In the genomic region with DNA sequence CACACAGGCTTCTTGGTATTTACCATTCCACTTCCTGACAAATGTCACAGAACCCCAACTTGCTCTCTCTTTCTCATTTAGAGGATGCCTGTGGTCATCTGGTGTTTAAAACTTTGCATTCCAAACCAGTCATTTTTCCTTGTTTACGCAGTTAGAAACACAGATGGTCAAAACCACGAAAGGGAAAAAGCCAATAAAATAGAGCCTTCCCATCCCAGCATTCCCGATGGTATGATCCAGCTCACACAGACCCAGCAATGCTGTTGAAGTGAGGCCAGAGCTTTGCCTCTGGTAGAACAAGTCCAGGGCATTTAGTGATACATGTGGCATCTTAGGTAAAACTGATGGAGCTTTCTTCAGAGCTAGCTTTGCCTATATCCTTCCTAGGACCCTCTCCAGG, we compare ENCODE assay signal across 16 mouse cellular contexts. TPM values are rescaled to one million over a fixed set of nuclear protein-coding genes. Genes with fewer than 3 reads are reported as not detected.
DNase-seq lines count a peak whose midpoint lies in the region; ATAC-seq and TF ChIP-seq lines count a peak whose summit lies in the region.
"Had no signal": no experiment of that assay in that cellular context is flagged by ENCODE, and none has a peak within 500 bp of the region (broad histone marks: within the 10 kb centered on the region; RNA-seq: fewer than 3 reads in every experiment).

No protein-coding gene starts in this region.

- TF ChIP-seq POLR2A in embryonic fibroblast, embryonic 13.5 days (IDR thresholded peaks at IDR 0.05; ENCODE audit: low read depth, low read length): 0 out of 2 replicates have a peak, but pooled peaks have one; percentile 20

- peaks cover 18% of the 10 kb centered on the region for H3K36me3 ChIP-seq in limb, embryonic 15.5 days
- H3K36me3 ChIP-seq: G1E had no signal

- WGBS in limb, embryonic 15.5 days: 47% methylated on average over 3 of the region's 3 CpGs

- peak overlapping the region; percentile 49; the same call in 1 of the 2 replicates for H3K27ac ChIP-seq in layer of hippocampus, adult 2 months
- H3K27ac ChIP-seq in embryonic fibroblast, embryonic 13.5 days (ENCODE audit: insufficient read depth, low read length): peak overlapping the region; percentile 82
- H3K27ac ChIP-seq in limb, embryonic 15.5 days: peak overlapping the region; percentile 11; the same call in 1 of the 2 replicates
- H3K27ac ChIP-seq: neural tube, embryonic 12.5 days had no signal

- H3K4me2 ChIP-seq in limb, embryonic 15.5 days: no peak overlapping the region
- H3K4me2 ChIP-seq: lung, embryonic 14.5 days; neural tube, embryonic 12.5 days had no signal

- H3K27me3 ChIP-seq in limb, embryonic 15.5 days: no peaks in the 10 kb centered on the region
- H3K27me3 ChIP-seq: neural tube, embryonic 12.5 days had no signal

- no peak overlapping the region for H3K9ac ChIP-seq in limb, embryonic 15.5 days
- H3K9ac ChIP-seq: lung, embryonic 14.5 days; neural tube, embryonic 12.5 days had no signal

- no peak for DNase-seq in layer of hippocampus, adult 2 months (ENCODE audit: low spot score in 2 of 2)
- no peak for DNase-seq in layer of hippocampus, adult 9-10 months (ENCODE audit: low spot score)
- DNase-seq in NIH3T3 (ENCODE audit: low read depth): peak; percentile 82
- no peak for DNase-seq in layer of hippocampus, adult 9-11 months
- DNase-seq in frontal cortex, adult 2 months (ENCODE audit: extremely low spot score in 1 of 2, low spot score in 1 of 2): no peak
- DNase-seq: adrenal gland, adult 2 months; cerebellum, adult 11 months; lung, embryonic 14.5 days had no signal

- no peak for TF ChIP-seq CTCF in layer of hippocampus, adult 2 months (conservative IDR thresholded peaks at IDR 0.05)
- TF ChIP-seq CTCF in embryonic fibroblast, embryonic 13.5 days (IDR thresholded peaks at IDR 0.05; ENCODE audit: borderline replicate concordance, insufficient read depth, low read length): no peak

- no peaks in the 10 kb centered on the region for H3K9me3 ChIP-seq in limb, embryonic 15.5 days
- H3K9me3 ChIP-seq: G1E; neural tube, embryonic 12.5 days had no signal

- H3K4me1 ChIP-seq in embryonic fibroblast, embryonic 13.5 days (ENCODE audit: control insufficient read depth, insufficient read depth, low read length): peaks cover 8% of the 10 kb centered on the region
- H3K4me1 ChIP-seq in limb, embryonic 15.5 days: peaks cover 7% of the 10 kb centered on the region; the same call in 1 of the 2 replicates

- ATAC-seq in limb, embryonic 15.5 days (ENCODE audit: insufficient number of reproducible peaks, low FRiP score, low TSS enrichment, low read depth): no peak
- ATAC-seq in erythroblast, adult 5-6 weeks (replicated peaks; ENCODE audit: low FRiP score, poor library complexity, severe bottlenecking): no peak

- H3K4me3 ChIP-seq in layer of hippocampus, adult 2 months: no peak overlapping the region; the same call in 1 of the 2 replicates
- H3K4me3 ChIP-seq in embryonic fibroblast, embryonic 13.5 days (ENCODE audit: insufficient read depth, low read length): no peak overlapping the region
- H3K4me3 ChIP-seq in limb, embryonic 15.5 days: no peak overlapping the region
- H3K4me3 ChIP-seq: erythroblast, embryonic 14.5 days; neural tube, embryonic 12.5 days had no signal

RNA-seq across cellular contexts. Expression of a gene that starts 47.7 kb away (rescaled TPM):
- total RNA-seq in layer of hippocampus, adult 2 months (2021): not detected
- not detected in 2 replicates for polyA plus RNA-seq in embryonic fibroblast, embryonic 13.5 days (2011; ENCODE audit: insufficient read length, low read depth, missing spikeins)
- polyA plus RNA-seq in limb, embryonic 15.5 days (2015; fragmentation: Nextera tagmentation; extraction: Ambion mirVana): not detected in 2 replicates
- total RNA-seq in erythroblast, adult 5-6 weeks (2015; ENCODE audit: low replicate concordance): not detected in 2 replicates
- total RNA-seq in erythroblast, adult 5-6 weeks (2017; ENCODE audit: low replicate concordance): not detected in 2 replicates
- not detected in 2 replicates for polyA plus RNA-seq in frontal cortex, adult 2 months (2012; rRNA removed)
- total RNA-seq: adrenal gland, adult 2 months; G1E; granulocyte monocyte progenitor cell, adult 5-6 weeks; left cerebral cortex, postnatal 10 days had no signal
- polyA plus RNA-seq: adrenal gland, adult 2 months; erythroblast, embryonic 14.5 days; G1E; lung, embryonic 14.5 days; neural tube, embryonic 12.5 days had no signal

Comparison
In these comparisons a context has a peak if more than half of its experiments do, and no peak if none do; other contexts are left out.
1. H3K27ac ChIP-seq: peak in every context shown above with its lines; median percentile 82 in embryonic fibroblast, embryonic 13.5 days; 49 in layer of hippocampus, adult 2 months; 11 in limb, embryonic 15.5 days.